Mouse (Mus musculus) heart, adult 2 months (tissue): ENCODE data around the gene Jun. TPM values are rescaled to one million over a fixed set of nuclear protein-coding genes. Genes with fewer than 3 reads are reported as not detected.

Experiments used
- DNase-seq, 2 experiments: peaks; one replicate each; pipeline ENCODE4 v3.0.0; 2021
- H3K27ac ChIP-seq: fragments of 200-600 bp; 2 replicates; pipeline ENCODE4 v1.8.1; 2022
- H3K27me3 ChIP-seq: fragments of 200-500 bp; 2 replicates; pipeline ENCODE4 v1.6.1; 2012; ENCODE audit warnings: mild to moderate bottlenecking, low read length, inconsistent platforms, mixed read lengths; ENCODE audit not compliant: control insufficient read depth, insufficient read depth
- H3K36me3 ChIP-seq: fragments of 200-500 bp; 2 replicates; pipeline ENCODE4 v1.6.1; 2012; ENCODE audit warnings: low read length, inconsistent platforms; ENCODE audit not compliant: control insufficient read depth, insufficient read depth
- H3K4me1 ChIP-seq: fragments of 200-500 bp; 2 replicates; pipeline ENCODE4 v1.6.1; 2011; ENCODE audit warnings: low read length; ENCODE audit not compliant: control insufficient read depth, insufficient read depth
- H3K4me3 ChIP-seq: fragments of 200-600 bp; 2 replicates; pipeline ENCODE4 v1.8.1; 2022
- H3K79me2 ChIP-seq: fragments of 200-500 bp; replicated peaks from 2 replicates; pipeline ENCODE4 v1.6.1; 2012; ENCODE audit warnings: mild to moderate bottlenecking, inconsistent platforms, low read length, moderate library complexity, mixed read lengths; ENCODE audit not compliant: control insufficient read depth, insufficient read depth
- H3K9ac ChIP-seq: fragments of 200-500 bp; 2 replicates; pipeline ENCODE4 v1.6.1; 2012; ENCODE audit warnings: low read depth, mild to moderate bottlenecking, control low read depth, inconsistent platforms, low read length, mixed read lengths
- CTCF ChIP-seq: fragments of 200-600 bp; IDR thresholded peaks from 2 replicates; pipeline ENCODE4 v1.8.1; 2022; ENCODE audit warnings: antibody characterized with exemption, mild to moderate bottlenecking, moderate library complexity
- EP300 ChIP-seq: fragments of 200-500 bp; IDR thresholded peaks from 2 replicates; pipeline ENCODE4 v1.6.1; 2011; ENCODE audit warnings: low read depth, low read length, control low read depth; ENCODE audit not compliant: insufficient read depth
- POLR2A ChIP-seq: fragments of 200-500 bp; IDR thresholded peaks from 2 replicates; pipeline ENCODE4 v1.6.1; 2011; ENCODE audit warnings: mild to moderate bottlenecking, low read depth, low read length, control low read depth; ENCODE audit not compliant: insufficient read depth
- WGBS: fragments of 180-500 bp; shearing (Covaris S2); methylation state at CpG from one replicate; pipeline ENCODE4 v1.1.7; 2018; 5-methylcytosine and 5-hydroxymethylcytosine counted together
- intact Hi-C: fragments of 180-260 bp; cut with DNase I; formaldehyde crosslinking; loops from one replicate; pipeline ENCODE4 v1.15.1; 2025
- polyA plus RNA-seq: library from polyadenylated mRNA; depleted of rRNA; stranded (reverse); fragments of >200 nt; gene quantifications from 2 replicates; pipeline ENCODE4 v1.2.3, GENCODE M21; 2012
- total RNA-seq, 2 experiments: library from RNA; stranded (reverse); gene quantifications; 2 replicates each; pipeline ENCODE4 v1.2.3; 2021

The Jun gene
- total and polyA plus RNA-seq, 3 experiments: 28.0 to 54.1 (median 42.4) TPM

DNA sequence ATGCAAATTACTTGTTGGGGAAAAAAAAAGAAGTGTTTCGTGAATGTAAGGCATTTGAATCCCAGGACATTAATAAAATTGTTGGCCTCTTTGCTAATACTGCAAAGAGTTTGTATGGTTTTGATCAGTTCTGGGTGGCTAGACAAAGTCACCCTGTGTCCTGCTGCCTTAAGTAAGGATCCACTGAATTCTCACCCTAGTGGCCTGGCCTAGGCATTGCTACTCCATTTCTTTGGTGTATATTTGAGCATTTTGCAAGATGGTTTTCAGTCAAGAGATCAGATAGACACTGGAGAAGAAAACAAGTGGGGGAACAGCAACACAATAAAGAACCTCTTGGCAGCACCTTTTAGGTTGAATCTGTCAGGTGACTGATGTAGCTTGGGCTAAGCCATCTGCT is 6.9 kb downstream of the Jun start:
- WGBS: 90% methylated on average over 1 of the region's 1 CpGs
- TF ChIP-seq EP300 (no peak), CTCF (peak; percentile 63)
- intact Hi-C loops: no loop called here

DNA sequence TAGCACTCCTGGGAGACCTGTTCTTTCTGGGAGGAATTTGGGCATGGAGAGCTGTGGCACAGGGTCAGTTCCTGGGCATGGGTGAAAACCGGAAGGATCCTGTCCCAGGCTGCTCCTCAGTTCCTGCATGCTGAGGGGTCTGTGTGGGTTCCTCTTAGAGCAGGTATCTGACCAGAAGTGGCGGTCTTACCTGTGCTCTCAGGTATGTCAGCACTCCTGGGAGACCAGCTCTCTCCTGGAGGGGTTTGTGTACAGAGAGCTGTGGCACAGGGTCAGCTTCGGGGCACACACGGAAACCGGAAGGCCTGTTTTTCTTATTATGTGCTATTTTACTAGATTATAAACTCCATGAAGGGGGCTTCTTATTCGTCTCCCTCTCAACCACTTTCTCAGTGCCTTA is 7.3 kb downstream of the Jun start:
- Histone ChIP-seq H3K9ac (no peak overlapping the region), H3K27ac (no peak overlapping the region), H3K36me3 (peaks cover 3% of the 10 kb centered on the region), H3K79me2 (no peaks in the 10 kb centered on the region), H3K4me3 (no peak overlapping the region), H3K27me3 (no peaks in the 10 kb centered on the region), H3K4me1 (peaks cover 3% of the 10 kb centered on the region)
- no peak for DNase-seq
- 90% methylated on average over 6 of the region's 6 CpGs for WGBS
- intact Hi-C loops: no loop called here
- TF ChIP-seq CTCF (no peak), POLR2A (no peak), EP300 (no peak)

More for the DNA sequence above, 6.9 kb downstream of the Jun start:
- peaks cover 3% of the 10 kb centered on the region for H3K4me1 ChIP-seq
- no peaks in the 10 kb centered on the region for H3K79me2 ChIP-seq
- no peak overlapping the region for H3K4me3 ChIP-seq
- no peak overlapping the region for H3K27ac ChIP-seq
- no peaks in the 10 kb centered on the region for H3K27me3 ChIP-seq
- peaks cover 3% of the 10 kb centered on the region for H3K36me3 ChIP-seq
- no peak for DNase-seq
- H3K9ac ChIP-seq: no peak overlapping the region

DNA sequence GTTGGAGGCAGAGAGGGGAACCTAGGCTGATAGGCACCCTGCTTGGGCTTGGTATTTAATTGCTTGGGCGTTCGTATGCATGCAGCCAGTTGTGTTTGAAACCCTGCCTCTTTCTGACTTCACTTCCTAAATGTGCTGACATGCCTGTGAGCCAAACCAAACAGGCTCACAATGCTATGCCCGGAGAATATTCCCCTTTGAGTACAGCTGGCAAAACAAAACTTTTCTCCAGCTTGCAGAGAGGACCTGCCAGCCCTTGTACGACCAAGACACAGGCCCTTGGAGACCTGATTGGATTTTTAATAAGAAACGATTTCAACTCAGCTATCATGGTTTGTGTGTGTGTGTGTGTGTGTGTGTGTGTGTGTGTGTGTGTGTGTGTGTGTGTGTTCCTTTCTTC is 14.0 kb downstream of the Jun start:
- no peak overlapping the region for H3K9ac ChIP-seq
- peak in 1 of 2 experiments; percentile 51 for DNase-seq
- no peaks in the 10 kb centered on the region for H3K36me3 ChIP-seq
- H3K79me2 ChIP-seq: no peaks in the 10 kb centered on the region
- H3K27me3 ChIP-seq: no peaks in the 10 kb centered on the region
- no peak for TF ChIP-seq CTCF
- TF ChIP-seq POLR2A: no peak
- no peak for TF ChIP-seq EP300
- H3K4me3 ChIP-seq: no peak overlapping the region
- H3K4me1 ChIP-seq: no peaks in the 10 kb centered on the region
- 28% methylated on average over 5 of the region's 5 CpGs for WGBS
- H3K27ac ChIP-seq: peak overlapping the region; percentile 23
- intact Hi-C loops: no loop called here

DNA sequence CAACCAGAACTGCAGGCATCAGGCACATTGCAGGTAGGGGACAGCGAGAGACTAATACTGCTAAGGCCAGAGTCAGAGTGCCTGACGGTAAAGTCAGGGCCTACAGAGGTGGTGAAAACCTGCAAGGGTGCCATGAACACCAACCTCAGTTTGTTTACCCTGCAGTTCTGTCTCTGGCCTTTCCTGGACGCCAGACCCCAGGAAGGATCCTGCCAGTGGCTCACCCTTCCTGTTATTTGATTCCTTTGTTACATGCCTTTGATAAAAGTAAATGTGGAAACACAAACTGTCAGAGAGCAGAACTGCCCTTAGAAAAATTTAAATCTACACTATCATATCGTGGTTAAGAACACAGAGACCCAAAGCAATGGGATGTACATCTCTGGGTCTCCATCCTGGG is 20.9 kb downstream of the Jun start:
- WGBS: 60% methylated on average over 4 of the region's 4 CpGs
- TF ChIP-seq CTCF (no peak), POLR2A (no peak), EP300 (no peak)
- DNase-seq: no peak
- Histone ChIP-seq H3K36me3 (no peaks in the 10 kb centered on the region), H3K9ac (no peak overlapping the region), H3K4me1 (no peaks in the 10 kb centered on the region), H3K79me2 (no peaks in the 10 kb centered on the region), H3K27me3 (no peaks in the 10 kb centered on the region), H3K4me3 (no peak overlapping the region), H3K27ac (no peak overlapping the region)
- intact Hi-C loops: no loop called here

DNA sequence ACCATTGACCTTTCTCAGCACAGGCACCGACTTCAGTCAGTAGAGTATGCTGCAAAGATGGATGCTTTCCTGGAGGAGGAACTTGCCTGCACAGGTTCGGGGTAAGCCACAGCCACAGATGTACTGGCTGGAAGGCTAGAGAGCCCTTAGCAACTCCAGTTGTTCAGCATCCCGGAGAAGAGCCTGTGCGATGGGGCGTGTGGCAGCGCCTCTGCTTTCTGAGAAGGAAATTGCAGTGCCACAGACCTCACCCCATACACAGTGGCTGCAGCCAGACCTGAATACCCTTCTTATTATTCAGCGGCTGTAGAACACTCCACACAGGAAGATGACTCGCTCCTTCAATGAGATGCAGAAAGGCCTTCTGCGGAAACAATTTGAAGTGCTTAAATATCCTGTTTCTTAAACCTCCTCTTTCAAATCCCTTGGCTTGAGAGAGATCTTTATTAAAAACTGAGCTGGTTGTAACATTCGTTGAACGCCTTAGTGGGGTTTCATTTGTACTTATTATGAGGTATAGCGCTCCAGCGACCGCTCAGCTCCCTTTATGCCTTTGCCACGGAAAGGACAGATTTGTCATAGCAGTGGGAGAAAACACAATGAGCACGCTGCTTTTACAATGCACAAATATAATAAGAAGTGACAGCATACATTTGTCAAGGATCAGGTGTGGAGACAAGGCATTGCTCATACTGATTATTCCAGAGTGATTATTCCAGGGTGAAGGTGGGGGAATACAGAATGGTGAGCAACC is 26.0 kb downstream of the Jun start:
- WGBS: 69% methylated on average over 16 of the region's 16 CpGs
- Histone ChIP-seq H3K4me3 (no peak overlapping the region), H3K27me3 (no peaks in the 10 kb centered on the region), H3K4me1 (no peaks in the 10 kb centered on the region), H3K27ac (no peak overlapping the region), H3K36me3 (no peaks in the 10 kb centered on the region), H3K9ac (no peak overlapping the region), H3K79me2 (no peaks in the 10 kb centered on the region)
- intact Hi-C loops: no loop called here
- TF ChIP-seq EP300: no peak
- no peak for TF ChIP-seq CTCF
- no peak for TF ChIP-seq POLR2A
- DNase-seq: no peak

DNA sequence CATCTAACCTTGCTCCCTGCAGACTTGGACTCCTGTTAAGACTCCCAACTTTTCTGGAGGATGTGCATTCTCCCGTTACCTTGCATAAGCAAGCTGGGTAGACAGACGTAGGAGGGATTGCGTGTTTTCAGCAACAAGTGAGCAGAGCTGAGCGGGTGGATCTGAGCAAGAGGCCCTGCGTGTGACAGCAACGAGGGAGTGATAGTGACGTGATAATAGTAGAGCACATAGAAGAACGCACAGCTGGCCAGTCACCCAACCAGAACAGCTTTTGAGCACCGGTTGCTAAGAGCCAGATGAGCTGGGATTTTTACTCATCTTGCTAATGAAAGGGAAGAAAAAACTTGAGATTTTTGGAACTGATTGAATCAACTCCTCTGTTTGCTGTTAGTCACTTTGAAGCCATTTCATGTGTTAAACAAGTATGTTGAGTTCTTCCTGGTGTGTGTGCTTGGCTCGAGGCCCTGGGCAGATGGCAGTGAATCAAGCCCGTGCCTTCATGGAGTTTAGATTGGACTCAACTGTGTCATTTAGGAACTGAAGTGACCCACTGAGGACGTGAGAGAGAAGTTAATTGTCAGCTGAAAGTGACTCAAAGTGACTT is 28.6 kb downstream of the Jun start:
- no peak overlapping the region for H3K27ac ChIP-seq
- no peaks in the 10 kb centered on the region for H3K4me1 ChIP-seq
- intact Hi-C loops: no loop called here
- H3K79me2 ChIP-seq: no peaks in the 10 kb centered on the region
- DNase-seq: no peak
- TF ChIP-seq POLR2A (no peak), CTCF (no peak), EP300 (no peak)
- 70% methylated on average over 12 of the region's 12 CpGs for WGBS
- H3K9ac ChIP-seq: no peak overlapping the region
- H3K27me3 ChIP-seq: no peaks in the 10 kb centered on the region
- no peaks in the 10 kb centered on the region for H3K36me3 ChIP-seq
- no peak overlapping the region for H3K4me3 ChIP-seq
